Mouse (Mus musculus): ENCODE measurements around the gene Klhl30. TPM values are rescaled to one million over a fixed set of nuclear protein-coding genes. Genes with fewer than 3 reads are reported as not detected.

The Klhl30 gene
- polyA plus RNA-seq, 1 experiment from 2014 or later = 0.10 TPM

DNA sequence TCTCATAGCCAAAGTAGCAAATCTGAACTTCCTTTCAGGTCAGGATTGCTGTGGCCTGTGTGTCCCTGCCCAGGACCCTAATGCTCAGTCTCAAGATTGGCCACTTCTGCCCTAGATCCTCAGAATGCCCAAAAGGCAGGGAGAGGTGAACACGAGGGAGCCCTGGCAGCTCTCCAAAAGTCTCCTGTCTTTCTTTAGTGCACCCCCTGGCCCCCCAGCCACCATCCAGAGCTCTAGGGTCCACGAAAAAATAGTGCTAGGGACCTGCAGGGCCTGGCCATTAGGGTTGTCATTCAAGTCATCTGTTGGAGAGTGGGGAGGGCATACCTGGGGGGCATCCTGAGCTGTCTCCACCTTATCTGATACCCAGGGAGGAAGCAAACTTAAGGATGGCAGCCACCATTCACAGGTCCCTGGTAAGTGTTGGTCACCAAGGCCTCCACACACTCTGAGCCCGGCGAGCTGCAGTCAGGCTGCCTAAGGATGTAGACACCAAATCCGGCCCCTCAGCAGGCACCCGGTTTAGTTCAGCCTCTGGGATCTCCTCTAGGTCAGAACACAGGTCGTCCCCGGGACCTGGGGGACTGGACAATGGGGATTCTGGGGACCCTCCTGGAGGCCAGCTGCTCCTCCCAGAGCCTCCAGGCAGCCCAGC, 60.9 kb downstream of the Klhl30 start:
- Histone ChIP-seq H3K9ac (peak overlapping the region; percentile 76), H3K36me3 (replicated peaks) (peaks cover 3% of the 10 kb centered on the region; the same call in 1 of the 2 replicates), H3K9me3 (no peaks in the 10 kb centered on the region), H3K4me1 (peaks cover 53% of the 10 kb centered on the region), H3K4me2 (peak overlapping the region; percentile 69), H3K27ac (0 out of 2 replicates have a peak overlapping the region, but pooled peaks have one; percentile 36), H3K4me3 (replicated peaks) (peak overlapping the region; percentile 79), H3K27me3 (no peaks in the 10 kb centered on the region)
- no peak for ATAC-seq (ENCODE audit: low FRiP score)
- 53% methylated on average over 8 of the region's 8 CpGs for WGBS

Other genes starting within 250 kb of the Klhl30 start
- gene Rbm44, start 205.9 kb upstream of the Klhl30 start, polyA plus RNA-seq (2016; fragmentation: Nextera tagmentation; extraction: Ambion mirVana) = 0.28 and 0.31 TPM in 2 replicates
- 0.10 and 0.26 TPM in 2 replicates for gene Ramp1, start 171.2 kb upstream of the Klhl30 start, polyA plus RNA-seq (2016; fragmentation: Nextera tagmentation; extraction: Ambion mirVana)
- gene Ube2f, start 100.7 kb upstream of the Klhl30 start, polyA plus RNA-seq (2016; fragmentation: Nextera tagmentation; extraction: Ambion mirVana) = 75.9 and 78.9 TPM in 2 replicates
- 11.1 and 12.0 TPM in 2 replicates for gene Scly, start 52.7 kb upstream of the Klhl30 start, polyA plus RNA-seq (2016; fragmentation: Nextera tagmentation; extraction: Ambion mirVana)
- gene Espnl, start 28.9 kb upstream of the Klhl30 start, polyA plus RNA-seq (2016; fragmentation: Nextera tagmentation; extraction: Ambion mirVana) = 0.04 and 0.10 TPM in 2 replicates
- gene Erfe, start 15.4 kb downstream of the Klhl30 start, polyA plus RNA-seq (2016; fragmentation: Nextera tagmentation; extraction: Ambion mirVana) = 0.90 and 0.95 TPM in 2 replicates
- 153 and 163 TPM in 2 replicates for gene Ilkap, start 47.8 kb downstream of the Klhl30 start, polyA plus RNA-seq (2016; fragmentation: Nextera tagmentation; extraction: Ambion mirVana)
- gene Hes6, start 63.0 kb downstream of the Klhl30 start, polyA plus RNA-seq (2016; fragmentation: Nextera tagmentation; extraction: Ambion mirVana) = 295 and 297 TPM in 2 replicates
- 3.7 and 3.9 TPM in 2 replicates for gene Per2, start 108.3 kb downstream of the Klhl30 start, polyA plus RNA-seq (2016; fragmentation: Nextera tagmentation; extraction: Ambion mirVana)
- 12.1 and 13.9 TPM in 2 replicates for gene Traf3ip1, start 143.6 kb downstream of the Klhl30 start, polyA plus RNA-seq (2016; fragmentation: Nextera tagmentation; extraction: Ambion mirVana)
- gene Asb1, start 189.5 kb downstream of the Klhl30 start, polyA plus RNA-seq (2016; fragmentation: Nextera tagmentation; extraction: Ambion mirVana) = 17.0 and 17.1 TPM in 2 replicates